Mouse (Mus musculus) heart, embryonic 16.5 days (tissue): ENCODE measurements around the gene Cyfip2. TPM values are rescaled to one million over a fixed set of nuclear protein-coding genes. Genes with fewer than 3 reads are reported as not detected.

Experiments
- ATAC-seq: fragments of 200-750 bp; cut with Nextera tagmentation; replicated peaks from 2 replicates; pipeline ENCODE4 v1.8.0; 2017; ENCODE audit warnings: moderate number of reproducible peaks; ENCODE audit not compliant: insufficient read depth, low FRiP score; ENCODE audit errors: extremely low read depth
- H3K27ac ChIP-seq: fragments of 300-500 bp; sonication (generic); 2 replicates; pipeline ENCODE4 v1.5.1; 2014; ENCODE audit warnings: mild to moderate bottlenecking, low read length, control low read depth, moderate library complexity
- H3K27me3 ChIP-seq: fragments of 300-500 bp; sonication (generic); 2 replicates; pipeline ENCODE4 v1.6.1; 2014; ENCODE audit warnings: low read length, mixed read lengths; ENCODE audit not compliant: control insufficient read depth, insufficient read depth
- H3K36me3 ChIP-seq: fragments of 300-500 bp; sonication (generic); 2 replicates; pipeline ENCODE4 v1.6.1; 2014; ENCODE audit not compliant: control insufficient read depth, insufficient read depth
- H3K4me1 ChIP-seq: fragments of 300-500 bp; sonication (generic); 2 replicates; pipeline ENCODE4 v1.6.1; 2014; ENCODE audit warnings: low read length, mixed read lengths; ENCODE audit not compliant: control insufficient read depth, insufficient read depth
- H3K4me2 ChIP-seq: fragments of 300-500 bp; sonication (generic); 2 replicates; pipeline ENCODE4 v1.6.1; 2014; ENCODE audit warnings: low read depth, mild to moderate bottlenecking, control low read depth, low read length
- H3K4me3 ChIP-seq: fragments of 300-500 bp; sonication (generic); 2 replicates; pipeline ENCODE4 v1.5.1; 2014; ENCODE audit warnings: mild to moderate bottlenecking, control low read depth, low read length
- H3K9ac ChIP-seq: fragments of 300-500 bp; sonication (generic); 2 replicates; pipeline ENCODE4 v1.6.1; 2014; ENCODE audit warnings: low read length, control low read depth
- H3K9me3 ChIP-seq: fragments of 300-500 bp; sonication (generic); replicated peaks from 2 replicates; pipeline ENCODE4 v1.6.1; 2016; ENCODE audit warnings: low read length; ENCODE audit not compliant: control insufficient read depth
- WGBS: fragments of 180-500 bp; shearing (Covaris S2); extraction: QIAGEN DNeasy Blood & Tissue Kit; methylation state at CpG from one replicate; pipeline ENCODE4 v1.1.7; 2014; 5-methylcytosine and 5-hydroxymethylcytosine counted together
- polyA plus RNA-seq: library from polyadenylated mRNA; unstranded; fragments of >200 nt; fragmentation: Nextera tagmentation; extraction: Ambion mirVana; gene quantifications from 2 replicates; pipeline ENCODE4 v1.2.1, GENCODE M21; 2015

Gene Cyfip2
- polyA plus RNA-seq, 1 experiment from 2014 or later = 14.8 TPM

DNA sequence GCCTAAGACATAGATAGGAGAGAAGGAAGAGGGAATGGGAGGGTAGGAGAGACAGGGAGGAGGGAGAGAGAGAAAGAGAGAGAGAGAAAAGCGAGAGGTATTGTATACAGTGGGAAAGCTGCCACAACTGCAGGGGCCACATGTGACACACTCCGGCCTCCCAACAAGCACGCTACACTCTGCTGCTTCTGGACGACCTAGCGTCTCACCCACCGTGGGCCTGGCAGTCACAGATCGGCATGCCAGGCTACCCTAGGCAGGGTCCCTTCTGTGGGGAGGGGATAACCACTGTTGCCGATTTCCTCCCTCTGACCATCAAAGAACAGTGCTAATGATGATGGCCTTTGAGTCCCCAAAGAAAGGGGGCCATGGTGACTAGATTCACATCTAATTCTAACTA is 53.9 kb downstream of the Cyfip2 start:
- no peak overlapping the region for H3K9ac ChIP-seq
- peaks cover 7% of the 10 kb centered on the region for H3K36me3 ChIP-seq
- no peaks in the 10 kb centered on the region for H3K4me1 ChIP-seq
- no peaks in the 10 kb centered on the region for H3K27me3 ChIP-seq
- no peaks in the 10 kb centered on the region for H3K9me3 ChIP-seq
- no peak overlapping the region for H3K4me2 ChIP-seq
- no peak overlapping the region for H3K4me3 ChIP-seq
- WGBS = 89% methylated on average over 8 of the region's 8 CpGs
- ATAC-seq = no peak
- H3K27ac ChIP-seq = no peak overlapping the region

DNA sequence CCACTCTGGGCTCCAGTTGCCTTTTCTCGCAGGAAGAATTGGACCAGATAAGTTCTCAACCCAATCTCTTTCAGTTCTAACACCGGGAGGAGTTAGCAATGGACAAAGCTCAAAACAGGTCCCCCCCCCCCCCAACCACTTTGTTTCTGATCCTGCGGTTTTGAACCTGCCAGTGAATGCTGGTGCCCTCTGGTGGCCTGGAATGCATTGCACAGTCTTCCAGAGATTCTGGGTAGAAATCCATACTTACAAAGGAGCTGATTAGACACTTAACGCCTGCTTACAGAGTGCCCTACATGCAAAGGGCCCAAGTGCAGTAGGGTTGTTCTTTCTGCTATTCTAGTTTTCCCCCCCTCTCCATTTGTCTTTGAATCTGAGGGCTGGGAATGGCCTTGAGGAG is 54.5 kb downstream of the Cyfip2 start:
- Histone ChIP-seq H3K9ac (no peak overlapping the region), H3K27ac (no peak overlapping the region), H3K27me3 (no peaks in the 10 kb centered on the region), H3K9me3 (no peaks in the 10 kb centered on the region), H3K4me3 (no peak overlapping the region), H3K4me1 (no peaks in the 10 kb centered on the region), H3K36me3 (peaks cover 9% of the 10 kb centered on the region), H3K4me2 (no peak overlapping the region)
- ATAC-seq = no peak
- 51% methylated on average over 4 of the region's 4 CpGs for WGBS

DNA sequence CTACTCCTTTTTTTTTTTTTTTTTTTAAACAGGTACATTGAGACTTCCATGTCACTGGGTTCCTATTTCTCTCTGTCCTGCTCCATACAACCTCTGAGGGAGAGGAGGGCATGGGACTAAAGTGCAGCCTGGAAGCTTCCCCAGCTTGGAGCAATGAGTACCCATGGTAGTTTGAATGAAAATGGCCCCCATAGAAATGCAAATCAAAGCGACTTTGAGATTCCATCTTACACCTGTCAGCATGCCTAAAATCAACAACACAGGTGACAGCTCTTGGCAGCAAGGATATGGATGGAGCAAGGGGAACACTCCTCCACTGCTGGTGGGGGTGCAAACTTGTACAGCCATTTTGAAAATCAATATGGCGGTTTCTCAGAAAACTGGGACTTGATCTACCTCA is 57.4 kb downstream of the Cyfip2 start:
- ATAC-seq = no peak
- no peaks in the 10 kb centered on the region for H3K27me3 ChIP-seq
- peaks cover 9% of the 10 kb centered on the region for H3K36me3 ChIP-seq
- no peak overlapping the region for H3K27ac ChIP-seq
- 75% methylated on average over 2 of the region's 2 CpGs for WGBS
- no peaks in the 10 kb centered on the region for H3K9me3 ChIP-seq
- H3K9ac ChIP-seq = no peak overlapping the region
- H3K4me1 ChIP-seq = no peaks in the 10 kb centered on the region
- no peak overlapping the region for H3K4me2 ChIP-seq
- H3K4me3 ChIP-seq = no peak overlapping the region

DNA sequence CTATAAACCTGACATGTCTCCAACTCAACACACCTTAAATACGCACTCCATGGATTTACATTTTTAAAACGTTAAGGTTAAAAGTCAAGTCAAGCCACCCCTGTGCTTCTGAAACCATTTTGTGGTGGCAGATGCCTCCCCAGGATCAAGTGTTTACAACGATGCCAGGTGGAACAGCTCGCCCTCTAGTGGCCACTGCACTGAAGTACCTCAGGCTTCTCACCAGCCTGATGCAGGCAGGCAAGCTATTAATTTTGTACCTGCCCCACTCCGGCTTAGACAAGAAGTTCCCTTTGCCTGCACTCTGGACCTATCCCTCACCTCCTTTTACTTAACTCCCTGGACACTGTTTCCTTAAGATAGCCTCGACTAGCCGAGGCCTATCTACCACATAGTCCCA is 60.7 kb downstream of the Cyfip2 start:
- no peaks in the 10 kb centered on the region for H3K4me1 ChIP-seq
- H3K27me3 ChIP-seq = no peaks in the 10 kb centered on the region
- no peak overlapping the region for H3K4me2 ChIP-seq
- WGBS = 26% methylated on average over 7 of the region's 7 CpGs
- no peak overlapping the region for H3K9ac ChIP-seq
- H3K36me3 ChIP-seq = peaks cover 5% of the 10 kb centered on the region
- ATAC-seq = no peak
- no peak overlapping the region for H3K27ac ChIP-seq
- no peak overlapping the region for H3K4me3 ChIP-seq
- H3K9me3 ChIP-seq = no peaks in the 10 kb centered on the region

DNA sequence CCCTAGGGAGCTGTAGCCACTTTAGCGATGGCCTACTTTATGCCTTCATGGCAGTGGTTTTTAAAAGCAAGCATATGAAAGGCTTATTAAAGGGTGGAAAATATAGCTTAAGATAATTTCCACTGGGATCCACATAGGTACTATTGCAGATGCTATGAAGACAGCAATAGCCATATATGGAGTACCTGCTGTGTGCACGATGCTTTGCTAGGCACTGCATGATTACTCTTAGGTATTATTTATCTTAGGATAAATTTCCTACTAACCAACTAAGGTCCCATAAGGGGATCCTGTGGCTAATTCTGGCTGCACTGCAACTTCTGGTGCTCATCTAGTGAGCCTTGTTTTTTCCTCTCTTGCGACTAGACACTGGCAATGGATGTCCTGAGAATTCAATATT is 64.3 kb downstream of the Cyfip2 start:
- Histone ChIP-seq H3K36me3 (peaks cover 2% of the 10 kb centered on the region; the same call in 1 of the 2 replicates), H3K9ac (no peak overlapping the region), H3K4me3 (no peak overlapping the region), H3K4me2 (no peak overlapping the region), H3K9me3 (no peaks in the 10 kb centered on the region), H3K27me3 (no peaks in the 10 kb centered on the region), H3K4me1 (no peaks in the 10 kb centered on the region), H3K27ac (no peak overlapping the region)
- no peak for ATAC-seq
- WGBS = 87% methylated on average over 3 of the region's 3 CpGs

DNA sequence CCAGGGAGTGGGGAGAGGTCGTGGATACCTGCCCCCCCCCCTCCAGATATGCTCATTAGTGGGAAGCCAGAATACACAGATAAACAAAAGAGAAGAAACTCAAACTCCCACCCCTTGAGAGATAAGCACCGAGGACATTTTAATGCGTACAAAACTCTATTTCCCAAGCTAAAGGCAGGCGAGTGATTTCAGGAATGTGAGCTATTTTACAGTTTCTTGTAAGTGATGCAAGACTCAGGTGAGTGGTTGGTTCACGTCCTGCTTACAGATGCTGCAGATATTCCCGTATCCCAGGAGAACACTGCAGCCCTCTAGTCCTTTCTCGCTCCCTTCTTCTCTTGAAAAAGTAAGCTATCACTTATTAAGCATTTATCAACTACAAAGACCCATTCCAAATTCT is 66.3 kb downstream of the Cyfip2 start:
- Histone ChIP-seq H3K27me3 (no peaks in the 10 kb centered on the region), H3K9me3 (no peaks in the 10 kb centered on the region), H3K4me3 (no peak overlapping the region), H3K27ac (no peak overlapping the region), H3K4me1 (no peaks in the 10 kb centered on the region), H3K36me3 (no peaks in the 10 kb centered on the region), H3K4me2 (no peak overlapping the region), H3K9ac (no peak overlapping the region)
- ATAC-seq = no peak
- 55% methylated on average over 7 of the region's 7 CpGs for WGBS

DNA sequence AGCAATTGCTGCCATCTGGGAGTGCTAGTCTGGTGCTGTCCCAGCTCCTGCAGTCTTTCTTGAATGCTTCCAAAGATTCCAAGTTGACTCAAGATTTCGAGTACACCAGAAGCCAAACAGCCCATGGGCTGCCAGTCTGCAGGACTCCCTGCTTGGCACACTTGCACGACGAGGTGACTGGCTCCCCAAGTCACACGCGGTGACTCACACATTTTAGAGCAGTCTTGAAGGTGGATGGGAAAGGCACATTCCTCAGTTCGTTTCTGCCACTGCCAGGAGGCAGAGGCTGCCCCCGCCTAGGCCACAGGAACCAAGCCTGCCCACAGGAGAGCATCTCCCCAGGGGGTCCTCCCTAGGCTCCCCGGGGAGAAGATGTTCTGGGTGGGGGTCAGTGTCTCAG is 66.7 kb downstream of the Cyfip2 start:
- no peak overlapping the region for H3K9ac ChIP-seq
- no peak for ATAC-seq
- 0 out of 2 replicates have a peak, but pooled peaks cover 2% of the 10 kb centered on the region for H3K36me3 ChIP-seq
- no peak overlapping the region for H3K27ac ChIP-seq
- no peaks in the 10 kb centered on the region for H3K9me3 ChIP-seq
- H3K4me1 ChIP-seq = no peaks in the 10 kb centered on the region
- no peaks in the 10 kb centered on the region for H3K27me3 ChIP-seq
- H3K4me3 ChIP-seq = no peak overlapping the region
- 54% methylated on average over 8 of the region's 8 CpGs for WGBS
- H3K4me2 ChIP-seq = no peak overlapping the region

DNA sequence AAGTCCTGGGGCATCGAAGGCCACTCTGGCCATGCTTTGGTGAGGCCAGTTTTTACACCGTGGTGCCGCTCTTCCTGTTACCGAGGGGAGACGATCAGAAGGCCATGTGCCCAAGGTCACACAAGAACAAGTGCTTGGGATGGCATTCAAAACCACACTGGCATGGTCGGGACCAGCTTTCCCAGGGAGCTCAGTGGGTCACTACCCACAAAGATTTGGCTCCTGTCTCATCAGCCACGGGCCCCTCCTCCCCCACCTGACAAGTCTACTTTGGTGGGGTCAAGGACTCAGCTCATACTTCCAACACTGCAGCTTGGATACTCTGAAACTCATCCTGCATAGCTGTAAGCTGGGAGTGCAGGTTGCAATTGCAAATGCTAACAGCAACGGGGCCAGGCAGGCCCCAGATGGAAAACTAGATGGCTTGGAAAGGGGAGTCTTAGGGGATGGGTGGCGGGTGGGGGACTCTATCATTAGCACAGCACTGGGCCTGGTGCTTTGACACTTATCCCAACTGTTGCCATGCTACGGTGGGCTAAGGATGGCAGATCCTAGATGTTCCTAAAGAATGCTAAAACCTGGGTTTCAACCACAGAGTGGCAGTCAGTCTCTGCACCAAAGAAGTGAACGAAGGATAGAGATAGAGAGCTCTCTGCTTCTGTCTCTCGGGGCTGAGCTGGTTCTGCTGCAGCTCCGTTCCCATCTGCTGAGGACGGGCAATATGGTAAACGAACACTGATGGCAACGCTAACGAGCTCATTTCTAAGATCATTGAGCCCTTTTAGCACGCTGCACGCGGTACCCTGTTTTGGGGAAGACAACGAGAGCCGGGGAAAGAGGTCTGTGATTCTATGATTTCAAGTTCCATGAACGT is 67.7 kb downstream of the Cyfip2 start:
- Histone ChIP-seq H3K4me1 (no peaks in the 10 kb centered on the region), H3K9ac (no peak overlapping the region), H3K9me3 (no peaks in the 10 kb centered on the region), H3K4me3 (no peak overlapping the region), H3K27ac (no peak overlapping the region), H3K36me3 (0 out of 2 replicates have a peak, but pooled peaks cover 3% of the 10 kb centered on the region), H3K27me3 (no peaks in the 10 kb centered on the region), H3K4me2 (no peak overlapping the region)
- WGBS = 89% methylated on average over 23 of the region's 23 CpGs
- ATAC-seq = no peak

DNA sequence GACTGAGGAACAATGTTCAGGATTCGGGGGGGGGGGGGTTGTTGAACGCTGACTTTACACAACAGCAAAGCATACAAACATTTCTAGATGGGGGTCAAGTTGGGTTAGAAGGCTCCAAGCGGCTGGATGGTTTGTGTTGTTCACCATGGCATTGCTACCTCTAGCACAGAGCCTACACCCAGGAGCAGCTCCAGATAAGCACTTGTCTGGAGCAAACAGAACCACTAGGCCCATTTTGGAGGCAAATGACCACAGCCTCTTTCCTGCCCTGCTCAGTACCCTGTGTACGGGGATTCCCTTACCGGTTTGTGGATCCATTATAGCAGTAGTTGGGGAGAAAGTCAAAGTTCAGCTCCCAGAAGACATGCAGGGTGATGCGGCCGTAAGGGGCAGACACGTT is 70.7 kb downstream of the Cyfip2 start:
- H3K4me2 ChIP-seq = no peak overlapping the region
- WGBS = 90% methylated on average over 8 of the region's 8 CpGs
- H3K27ac ChIP-seq = no peak overlapping the region
- H3K9me3 ChIP-seq = no peaks in the 10 kb centered on the region
- H3K4me3 ChIP-seq = no peak overlapping the region
- 0 out of 2 replicates have a peak, but pooled peaks cover 3% of the 10 kb centered on the region for H3K36me3 ChIP-seq
- no peaks in the 10 kb centered on the region for H3K4me1 ChIP-seq
- ATAC-seq = no peak
- no peak overlapping the region for H3K9ac ChIP-seq
- no peaks in the 10 kb centered on the region for H3K27me3 ChIP-seq
